Mouse (Mus musculus) effector memory CD4-positive, alpha-beta T cell, adult 5 months (primary cell): ENCODE measurements around the gene Cyp2c39. TPM values are rescaled to one million over a fixed set of nuclear protein-coding genes. Genes with fewer than 3 reads are reported as not detected.

Source experiments
- polyA plus RNA-seq: library from polyadenylated mRNA; unstranded; fragments of 100-300 nt; shearing (Covaris generic); gene quantifications from one replicate; pipeline ENCODE4 v1.2.1, GENCODE M21; 2017

Gene Cyp2c39
- polyA plus RNA-seq: not detected

DNA sequence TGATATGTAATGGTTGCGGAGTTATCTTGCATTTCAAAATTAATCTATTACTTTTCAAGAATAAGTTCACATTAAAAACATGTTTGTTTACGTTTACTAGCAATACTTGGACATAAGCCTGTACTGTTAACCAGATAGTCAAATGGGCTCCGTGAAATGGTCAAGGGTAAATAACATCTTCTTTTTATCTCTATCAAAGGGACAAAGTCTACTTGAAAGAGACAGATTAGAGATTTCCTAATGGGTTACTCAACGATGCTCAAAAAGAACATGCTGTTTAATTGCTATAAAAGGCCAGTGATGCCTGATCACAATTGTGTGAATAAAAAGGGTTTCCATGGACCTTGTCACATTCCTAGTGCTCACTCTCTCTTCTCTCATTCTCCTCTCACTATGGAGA, at the start of gene Cyp2c39:
Cyp2c39 (plus strand) TSS at position 329 of the 400 bp plus-strand sequence.

DNA sequence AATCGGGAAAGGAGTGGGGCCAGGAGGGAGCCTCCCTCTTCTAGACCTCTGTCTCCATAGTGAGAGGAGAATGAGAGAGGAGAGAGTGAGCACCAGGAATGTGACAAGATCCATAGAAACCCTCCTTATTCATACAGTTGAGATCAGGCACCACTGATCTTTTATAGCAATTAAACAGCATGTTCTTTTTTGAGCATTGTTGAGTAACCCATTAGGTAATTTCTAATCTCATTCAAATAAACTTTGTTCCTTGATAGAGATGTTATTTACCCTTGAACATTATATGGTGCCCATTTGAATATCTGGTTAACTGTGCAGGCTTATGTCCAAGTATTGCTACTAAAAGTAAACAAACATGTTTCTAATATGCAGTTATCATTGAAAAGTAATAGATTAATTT, 47.7 kb upstream of the Cyp2c39 start, which contains the start of gene Cyp2c38:
Cyp2c38 (minus strand) TSS at position 135 of the 400 bp plus-strand sequence.

Other genes with a start within 250 kb of the Cyp2c39 start
- not detected for gene Cyp2c29, start 241.5 kb upstream of the Cyp2c39 start, polyA plus RNA-seq
- not detected for gene Cyp2c38, start 47.8 kb upstream of the Cyp2c39 start, polyA plus RNA-seq
- gene Cyp2c67, start 138.2 kb downstream of the Cyp2c39 start, polyA plus RNA-seq: not detected
- not detected for gene Cyp2c68, start 230.2 kb downstream of the Cyp2c39 start, polyA plus RNA-seq